Mouse (Mus musculus): ENCODE measurements around the gene Kdm2b.

DNA sequence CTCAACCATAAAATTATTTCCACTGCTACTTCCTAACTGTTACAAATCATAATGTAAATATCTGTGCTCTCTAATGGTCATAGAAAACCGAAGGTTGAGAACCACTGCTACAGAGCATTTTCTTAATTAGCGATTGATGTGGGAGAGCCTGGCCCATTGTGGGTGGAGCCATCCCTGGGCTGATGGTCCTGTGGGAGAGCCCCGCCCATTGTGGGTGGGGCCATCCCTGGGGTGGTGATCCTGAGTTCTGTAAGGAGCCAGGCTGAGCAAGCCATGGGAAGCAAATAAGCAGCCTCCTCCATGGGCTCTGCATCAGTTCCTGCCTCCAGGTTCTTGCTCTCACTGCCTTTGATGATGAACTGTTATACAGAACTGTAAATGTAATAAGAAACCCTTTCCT lies 27.7 kb downstream of the Kdm2b start:
- TF ChIP-seq CTCF (conservative IDR thresholded peaks at IDR 0.05; ENCODE audit: insufficient read depth, insufficient read length, low read depth, low read length) (no peak), POLR2A (IDR thresholded peaks at IDR 0.05; ENCODE audit: low read depth, low read length) (no peak)
